Mouse (Mus musculus): ENCODE results near the gene Akain1.

DNA sequence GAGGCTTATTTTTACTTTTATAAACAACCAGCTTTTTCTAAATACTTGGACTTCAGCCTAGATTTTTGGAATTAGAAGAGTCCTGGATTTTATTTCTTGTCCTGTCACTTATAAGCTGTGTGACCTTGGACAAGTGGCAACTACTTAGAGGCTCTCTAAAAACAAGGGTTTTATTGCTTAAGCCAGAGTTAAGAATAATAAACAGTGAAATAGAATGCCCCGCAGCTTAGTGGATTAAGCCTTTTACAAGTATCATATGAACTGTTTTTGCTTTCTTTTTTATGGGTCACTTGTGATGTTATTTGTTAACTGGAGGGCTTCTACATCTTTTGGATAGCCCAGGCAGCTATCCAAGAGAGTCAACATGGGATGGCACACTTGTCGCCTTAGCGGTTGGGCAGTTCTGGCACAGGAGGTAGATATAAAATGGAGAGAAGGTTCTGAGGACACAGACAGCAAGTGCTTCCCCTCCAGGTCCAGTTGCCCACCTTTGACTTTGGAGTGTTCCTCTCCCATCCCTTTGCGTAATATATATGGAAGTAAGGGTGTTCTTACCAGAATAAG lies 77.3 kb downstream of the Akain1 start:
- TF ChIP-seq POLR2A (IDR thresholded peaks at IDR 0.05; ENCODE audit: insufficient read depth, low read depth, low read length): no peak
- no peak for TF ChIP-seq CTCF (IDR thresholded peaks at IDR 0.05; ENCODE audit: insufficient read depth, low read depth, low read length)
